Mouse (Mus musculus): ENCODE data around the gene Tpo.

The Tpo gene

GRCm38 (mm10) chr12:30132524-30132923, at the start of gene Tpo:
TSS of gene Tpo (minus strand) at chr12:30132624.
- in situ Hi-C loops (cut with MboI; ENCODE audit: low sequenced_read_pairs) = no loop called here

DNA sequence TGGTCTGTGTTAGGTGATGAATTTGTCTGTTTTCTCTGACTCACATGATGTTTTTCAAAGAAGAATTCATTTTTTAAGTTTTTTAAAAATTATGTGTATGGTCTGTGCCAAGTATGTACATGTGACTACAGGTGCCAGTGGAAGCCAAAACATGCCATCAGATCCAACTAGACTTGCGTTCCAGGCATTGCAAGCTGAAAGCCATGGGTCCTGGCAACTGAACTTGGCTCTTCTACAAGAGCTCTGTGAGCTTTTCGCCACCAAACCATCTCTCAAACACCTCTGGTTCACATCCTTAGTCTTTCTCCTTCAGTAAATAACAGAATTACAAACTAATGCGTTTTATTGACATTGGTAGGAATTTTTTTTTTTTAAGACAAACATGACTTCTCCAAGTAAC, 49.3 kb upstream of the Tpo start:
- in situ Hi-C loops (cut with MboI; ENCODE audit: low sequenced_read_pairs) = no loop called here

- in situ Hi-C loops (cut with MboI; ENCODE audit: low sequenced_read_pairs) = no loop called here
Observed at GRCm38 (mm10) chr12:30179623-30180022, 47.2 kb upstream of the Tpo start.

DNA sequence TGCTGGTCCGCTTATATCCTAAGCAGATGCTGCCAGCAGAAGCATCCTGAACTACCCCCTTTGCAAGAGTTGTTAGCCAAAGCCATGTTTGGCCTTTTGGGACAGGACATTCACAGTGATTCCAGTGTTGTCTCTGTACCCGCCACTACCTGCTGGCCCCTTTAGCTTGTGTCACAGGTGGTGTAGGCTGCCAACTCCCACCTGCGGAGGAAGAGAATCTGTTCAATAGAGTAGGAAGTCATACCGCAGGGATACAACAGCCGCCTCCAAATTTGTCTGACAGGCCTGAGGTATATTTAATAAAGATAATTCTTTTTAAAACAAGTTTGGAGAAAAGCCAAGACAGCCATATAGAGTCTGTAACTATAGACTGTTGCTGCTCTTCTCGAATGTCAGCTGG, 45.5 kb upstream of the Tpo start:
- in situ Hi-C loops (cut with MboI; ENCODE audit: low sequenced_read_pairs) = no loop called here

- in situ Hi-C loops (cut with MboI; ENCODE audit: low sequenced_read_pairs) = no loop called here
Observed at GRCm38 (mm10) chr12:30177529-30177928, 45.1 kb upstream of the Tpo start.

- in situ Hi-C loops (cut with MboI; ENCODE audit: low sequenced_read_pairs) = no loop called here
Observed at GRCm38 (mm10) chr12:30168491-30168890, 36.1 kb upstream of the Tpo start.

GRCm38 (mm10) chr12:30164538-30164937, 32.1 kb upstream of the Tpo start:
- in situ Hi-C loops (cut with MboI; ENCODE audit: low sequenced_read_pairs) = no loop called here

DNA sequence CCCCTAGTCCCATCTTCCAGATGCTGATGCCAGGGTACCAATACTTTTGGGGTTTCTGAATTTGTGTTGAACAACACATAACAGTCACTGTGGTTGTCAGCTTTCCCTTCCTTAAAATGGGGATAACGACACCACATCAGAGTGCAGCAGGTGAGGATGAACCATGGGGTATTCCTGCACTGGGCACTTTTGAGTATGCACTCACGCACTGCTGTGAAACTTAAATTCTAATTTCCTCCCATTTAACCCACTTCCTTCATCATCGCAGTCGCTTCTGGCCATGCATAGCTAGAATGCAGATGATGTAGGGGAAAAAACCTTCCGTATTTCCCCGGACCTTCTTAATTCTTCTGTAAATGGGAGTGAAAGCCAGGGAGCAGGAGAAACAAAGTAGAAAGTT, 31.6 kb upstream of the Tpo start:
- in situ Hi-C loops (cut with MboI; ENCODE audit: low sequenced_read_pairs) = no loop called here

GRCm38 (mm10) chr12:30161731-30162406, 29.4 kb upstream of the Tpo start:
- in situ Hi-C loops (cut with MboI; ENCODE audit: low sequenced_read_pairs) = no loop called here

DNA sequence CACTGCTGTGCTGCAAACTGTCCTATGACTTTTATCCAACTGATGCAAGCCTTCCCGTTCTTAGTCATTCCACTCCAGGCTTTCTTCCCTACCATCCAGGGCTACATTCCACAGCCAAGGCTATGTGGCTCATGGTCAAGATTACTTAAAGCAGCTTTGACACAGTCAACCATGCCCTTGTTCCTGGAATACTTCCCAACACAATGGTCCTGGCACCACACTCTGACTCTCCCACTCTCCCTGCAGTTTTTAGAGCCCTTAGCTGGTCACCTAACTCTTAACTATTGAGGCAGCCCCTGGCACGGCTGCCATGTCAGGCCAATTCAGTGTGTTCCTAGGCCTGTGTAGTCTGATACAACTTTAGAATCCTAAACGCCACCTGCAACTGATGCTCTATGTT, 28.1 kb upstream of the Tpo start:
- in situ Hi-C loops (cut with MboI; ENCODE audit: low sequenced_read_pairs) = no loop called here

DNA sequence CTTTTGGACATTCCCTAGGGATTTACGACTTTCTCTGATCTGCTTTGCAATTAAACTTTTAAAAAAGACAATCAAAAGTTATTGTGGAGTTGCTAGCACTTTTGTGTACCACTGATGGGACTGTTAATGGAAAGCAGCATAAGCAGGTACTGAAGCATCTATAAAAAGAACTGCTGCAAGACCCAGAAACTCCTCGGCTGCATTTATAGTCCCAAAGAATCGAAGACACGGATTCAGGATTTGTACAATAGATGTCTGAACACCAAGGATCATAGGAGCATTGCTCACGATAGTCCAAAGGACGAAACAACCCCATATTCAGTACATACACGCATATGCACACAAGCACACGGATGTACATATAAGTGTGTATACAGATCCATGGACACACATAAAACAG, 27.4 kb upstream of the Tpo start:
- in situ Hi-C loops (cut with MboI; ENCODE audit: low sequenced_read_pairs) = no loop called here

GRCm38 (mm10) chr12:30154079-30154673, 21.8 kb upstream of the Tpo start:
- in situ Hi-C loops (cut with MboI; ENCODE audit: low sequenced_read_pairs) = no loop called here

- in situ Hi-C loops (cut with MboI; ENCODE audit: low sequenced_read_pairs) = no loop called here
Observed at GRCm38 (mm10) chr12:30142085-30142484, 9.7 kb upstream of the Tpo start.

- in situ Hi-C loops (cut with MboI; ENCODE audit: low sequenced_read_pairs) = no loop called here
Observed at GRCm38 (mm10) chr12:30129411-30129716, 3.1 kb downstream of the Tpo start.

DNA sequence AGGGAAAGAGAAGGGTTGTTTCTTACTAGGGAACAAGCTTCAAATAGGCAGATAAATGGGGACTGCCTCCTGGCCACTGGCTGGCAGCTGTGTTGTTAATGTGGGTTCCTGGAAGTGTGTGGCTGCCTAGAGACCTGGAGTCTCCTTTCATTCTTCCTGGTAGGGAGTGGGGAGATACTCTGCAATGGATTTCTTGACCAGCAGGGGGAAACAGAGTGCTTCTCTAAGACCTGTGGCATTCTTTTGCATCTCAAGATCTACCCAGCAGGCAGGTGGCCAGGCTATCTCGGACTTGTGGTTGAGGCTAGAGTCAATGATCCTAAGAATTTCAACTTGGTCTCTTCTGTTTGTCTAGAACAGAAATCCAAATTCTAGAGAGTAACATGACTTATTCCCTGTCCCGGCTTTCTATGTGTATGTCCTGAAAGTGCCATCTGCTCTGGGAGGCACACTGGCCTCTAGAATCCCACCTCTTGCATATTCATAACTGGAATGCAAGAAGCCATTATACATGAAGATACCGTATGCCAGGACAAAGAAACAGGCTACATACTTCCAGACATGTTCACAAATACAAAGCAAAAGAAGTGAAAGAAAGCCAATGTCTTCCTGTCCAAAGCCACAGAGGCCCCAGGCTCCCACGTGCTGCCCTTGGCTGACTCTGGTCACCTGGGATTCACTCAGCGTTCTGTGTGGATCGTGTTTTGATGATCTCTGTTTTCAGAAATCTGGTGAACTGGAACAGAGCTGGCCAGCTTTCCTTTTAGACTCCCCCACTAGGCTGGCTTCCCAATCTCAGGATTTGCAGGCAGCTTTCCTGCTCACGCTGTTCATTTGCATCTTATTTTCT, 3.6 kb downstream of the Tpo start:
- in situ Hi-C loops (cut with MboI; ENCODE audit: low sequenced_read_pairs) = no loop called here

DNA sequence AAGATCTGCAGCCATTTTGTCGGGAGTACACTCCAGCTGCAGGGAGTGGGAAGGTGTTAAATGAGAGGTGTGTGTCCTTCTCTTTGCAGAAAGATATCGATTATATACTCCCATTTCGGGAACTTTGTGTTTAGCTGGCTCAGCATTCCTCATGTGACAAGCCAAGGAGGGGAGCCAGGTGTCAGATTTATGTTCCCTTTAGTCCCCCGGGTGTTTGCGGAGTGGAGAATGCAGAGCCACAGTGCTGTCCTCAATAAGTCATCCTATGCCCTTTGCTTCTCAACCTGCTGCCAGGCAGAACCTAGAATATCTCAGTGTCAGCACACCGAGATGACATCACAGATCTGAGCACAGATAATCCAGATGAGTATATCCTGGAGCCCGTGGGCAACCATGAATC, 10.1 kb downstream of the Tpo start:
- in situ Hi-C loops (cut with MboI; ENCODE audit: low sequenced_read_pairs) = no loop called here

GRCm38 (mm10) chr12:30112271-30112670, 20.2 kb downstream of the Tpo start:
- in situ Hi-C loops (cut with MboI; ENCODE audit: low sequenced_read_pairs) = no loop called here

GRCm38 (mm10) chr12:30109646-30110605, 22.5 kb downstream of the Tpo start:
- in situ Hi-C loops (cut with MboI; ENCODE audit: low sequenced_read_pairs) = no loop called here

DNA sequence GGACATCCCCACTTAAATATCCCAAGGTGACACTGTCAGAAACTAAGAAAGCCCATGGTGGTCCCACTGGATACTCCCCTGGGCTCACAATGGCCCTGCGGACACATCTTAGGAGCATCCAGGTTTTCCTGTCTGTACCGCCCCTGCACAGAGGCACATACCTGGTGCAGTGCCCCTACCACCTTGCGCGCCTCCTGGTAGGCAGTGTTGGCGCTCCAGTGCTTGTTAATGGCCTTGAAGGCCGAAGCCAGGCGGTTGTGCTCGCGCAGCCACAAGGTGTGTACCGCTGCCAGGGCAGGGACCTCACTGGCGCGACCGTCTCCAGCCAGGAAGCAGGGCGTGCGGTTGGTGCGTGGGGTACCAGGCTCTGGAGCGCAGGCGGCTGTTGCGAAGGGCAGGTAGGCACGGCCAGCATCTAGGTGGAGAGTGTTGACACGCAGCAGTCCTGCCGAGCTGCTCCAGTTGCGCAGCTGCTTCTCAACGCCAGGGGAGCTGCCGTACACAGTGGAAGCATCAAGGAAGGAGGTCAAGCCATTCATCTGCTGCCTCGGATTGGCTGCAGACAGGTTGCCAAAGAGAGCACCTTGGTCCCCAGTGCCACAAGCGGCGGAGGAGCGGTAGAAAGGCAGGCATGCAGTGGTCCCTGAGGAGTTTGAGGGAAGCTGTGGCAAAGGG, 29.4 kb downstream of the Tpo start:
- in situ Hi-C loops (cut with MboI; ENCODE audit: low sequenced_read_pairs) = no loop called here

DNA sequence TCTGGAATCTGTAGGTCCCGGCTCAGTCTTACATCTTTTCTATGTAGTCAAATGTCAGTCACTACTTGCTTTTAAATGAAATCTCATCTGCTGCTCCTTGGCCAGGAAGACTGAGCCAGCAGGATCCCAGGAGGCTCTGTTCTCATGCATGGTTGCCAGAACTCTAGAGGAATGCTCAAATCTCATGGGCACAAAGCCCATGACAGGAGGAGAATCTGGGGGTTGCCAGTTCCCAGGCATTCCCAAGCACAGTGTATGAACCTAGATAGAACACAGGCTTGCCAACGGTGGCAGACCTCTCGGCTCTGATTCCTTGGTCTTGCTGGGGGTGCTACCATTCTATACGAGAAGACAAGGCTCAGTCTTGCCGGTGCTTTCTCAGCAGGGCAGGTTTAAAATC, 40.3 kb downstream of the Tpo start:
- in situ Hi-C loops (cut with MboI; ENCODE audit: low sequenced_read_pairs) = no loop called here

- in situ Hi-C loops (cut with MboI; ENCODE audit: low sequenced_read_pairs) = no loop called here
Observed at GRCm38 (mm10) chr12:30083971-30084370, 48.5 kb downstream of the Tpo start.

Data from CH12F3 (cell line).